Mouse (Mus musculus): ENCODE measurements at regions not wholly inside any gene's neighbourhood (a gene's known extent, or its start where the extent isn't known, plus 50 kb on each side); places are given as distances from the start of the nearest gene placed in this dataset.
A peak's percentile ranks its signal among the peaks of the same experiment; 100 is the strongest.

DNA sequence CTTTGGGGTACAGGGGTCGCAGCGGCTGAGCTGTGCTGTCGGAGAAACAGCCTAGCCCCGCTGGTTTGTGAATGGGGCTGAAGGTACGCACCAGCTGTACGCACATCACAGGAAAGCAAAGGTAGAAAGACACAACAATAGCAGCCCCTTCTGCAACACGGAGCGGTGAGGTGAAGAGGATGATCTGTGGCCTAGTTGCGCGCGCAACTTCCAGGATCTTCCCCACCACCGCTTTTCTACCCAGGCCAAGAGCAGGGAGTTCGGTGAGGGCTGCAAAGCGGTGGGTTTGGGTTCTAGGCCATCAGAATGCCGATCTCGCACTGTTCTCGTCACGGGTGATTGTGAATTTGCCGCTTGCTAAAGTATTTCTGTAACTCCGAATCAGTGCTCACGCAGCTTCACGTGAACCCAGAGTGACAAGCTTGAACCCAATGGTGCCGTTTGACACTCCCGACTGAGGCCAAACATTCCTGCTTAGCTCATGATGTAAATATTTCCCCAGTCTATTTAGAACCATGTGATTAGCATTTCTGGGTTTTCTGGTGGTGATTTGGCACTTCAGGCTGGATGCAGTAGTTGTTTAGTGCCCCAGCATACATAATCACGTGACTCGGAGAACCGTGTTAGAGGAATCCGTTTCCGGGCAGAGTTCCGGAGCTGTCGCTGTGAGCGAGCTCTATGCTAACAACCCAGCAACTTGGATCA lies 54.7 kb downstream of the Cryaa start:
- DNase-seq (ENCODE audit: low read depth, low spot score): peak; percentile 47

DNA sequence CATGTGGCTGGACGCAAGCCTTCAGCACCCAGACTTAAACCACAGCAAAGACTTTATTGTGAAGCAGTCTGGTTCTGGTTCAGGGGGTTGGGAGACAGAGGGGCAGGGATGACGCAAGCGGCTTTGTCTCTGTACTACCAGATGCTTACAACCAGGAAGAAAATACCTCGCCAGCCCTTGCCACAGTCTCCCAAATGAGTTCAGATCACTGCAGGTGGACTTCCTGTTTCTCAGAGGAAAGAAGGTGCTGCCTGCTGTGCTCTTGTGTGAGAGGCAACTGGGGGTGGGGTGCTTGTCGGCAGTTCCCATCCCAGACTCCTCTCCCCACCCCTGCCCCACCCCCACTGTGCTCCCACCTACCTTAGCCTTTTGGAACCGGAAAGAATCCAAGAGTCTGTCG lies 56.9 kb downstream of the Cryaa start:
- DNase-seq (ENCODE audit: low read depth, low spot score): peak; percentile 91

DNA sequence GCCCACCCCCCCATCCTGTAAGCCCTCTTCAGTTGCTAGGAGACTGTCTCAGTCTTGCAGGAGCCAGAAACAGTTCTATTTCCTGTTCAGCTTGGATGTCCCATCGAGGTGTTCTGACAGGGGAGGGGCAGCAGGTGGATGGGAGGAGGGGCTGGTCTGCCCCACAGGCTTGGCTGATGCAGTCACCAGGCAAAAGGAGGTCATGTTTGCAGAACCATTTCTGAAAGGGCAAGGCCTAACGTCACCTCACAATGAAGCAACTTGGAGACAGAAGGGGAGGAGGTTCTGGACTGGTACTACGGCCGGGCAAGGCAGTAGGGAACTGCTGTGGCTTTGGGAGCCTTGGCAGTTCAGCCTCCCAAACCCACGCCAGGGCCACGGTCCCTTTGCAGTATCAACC lies 59.1 kb downstream of the Cryaa start:
- no peak for DNase-seq (ENCODE audit: low read depth, low spot score)

DNA sequence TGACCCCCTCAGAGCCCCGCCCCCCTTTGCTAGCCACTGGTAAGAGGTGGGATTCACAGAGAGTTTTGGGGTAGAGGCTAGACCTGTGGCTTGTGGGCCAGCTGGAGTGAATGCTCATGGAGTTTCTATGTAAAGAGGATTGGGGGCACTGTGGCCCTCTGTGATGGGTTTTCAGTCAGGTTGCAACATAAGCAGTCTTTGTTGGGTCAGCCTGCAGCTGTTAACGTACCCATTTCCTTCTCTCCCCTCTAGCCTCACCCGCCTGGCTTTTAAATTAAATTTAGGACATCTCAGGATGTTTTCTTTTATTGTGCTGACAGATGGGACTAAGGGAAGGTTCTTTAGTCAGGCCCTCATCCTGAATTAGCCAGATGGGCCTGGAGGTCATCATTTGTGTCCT lies 60.6 kb downstream of the Cryaa start:
- no peak for DNase-seq (ENCODE audit: low read depth, low spot score)

DNA sequence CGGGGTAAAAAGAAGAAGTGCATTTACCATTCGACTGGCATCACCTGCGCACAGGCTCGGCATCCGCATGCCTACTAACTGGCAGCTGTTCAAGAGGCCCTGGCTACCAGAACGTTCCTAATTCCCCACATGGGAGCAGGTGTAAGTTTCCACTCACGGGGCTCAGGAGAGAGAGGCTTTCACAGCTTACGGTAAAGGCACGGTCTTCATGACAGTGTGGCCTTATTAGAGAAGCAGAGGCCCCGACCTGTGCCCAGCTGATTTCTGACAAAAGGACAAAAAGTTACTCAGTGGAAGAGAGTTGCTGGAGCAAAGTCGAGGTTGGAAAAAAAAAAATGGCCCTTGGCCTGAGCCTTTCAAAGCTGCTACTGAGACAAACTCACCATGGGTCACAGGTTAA lies 62.0 kb downstream of the Cryaa start:
- no peak for DNase-seq (ENCODE audit: low read depth, low spot score)

DNA sequence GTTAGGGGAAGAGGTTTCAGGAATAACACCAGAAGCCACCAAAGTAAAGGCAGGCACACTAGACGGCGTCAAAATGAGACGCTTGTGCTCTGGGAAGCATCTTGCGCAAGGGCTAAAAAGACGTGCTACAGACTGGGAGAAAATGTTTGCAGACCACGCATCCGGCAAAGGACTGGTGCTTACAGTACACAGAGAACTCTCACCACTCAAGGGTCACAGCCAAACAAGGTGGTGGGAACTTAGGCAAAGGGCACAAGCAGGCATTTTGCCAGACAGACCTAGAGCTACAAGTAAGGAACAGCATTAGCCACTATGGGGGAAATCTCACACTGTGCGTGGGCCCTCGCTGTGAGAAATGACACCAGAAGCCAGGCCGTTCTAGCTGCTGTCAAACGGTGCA lies 62.5 kb downstream of the Cryaa start:
- DNase-seq (ENCODE audit: low read depth, low spot score): no peak

DNA sequence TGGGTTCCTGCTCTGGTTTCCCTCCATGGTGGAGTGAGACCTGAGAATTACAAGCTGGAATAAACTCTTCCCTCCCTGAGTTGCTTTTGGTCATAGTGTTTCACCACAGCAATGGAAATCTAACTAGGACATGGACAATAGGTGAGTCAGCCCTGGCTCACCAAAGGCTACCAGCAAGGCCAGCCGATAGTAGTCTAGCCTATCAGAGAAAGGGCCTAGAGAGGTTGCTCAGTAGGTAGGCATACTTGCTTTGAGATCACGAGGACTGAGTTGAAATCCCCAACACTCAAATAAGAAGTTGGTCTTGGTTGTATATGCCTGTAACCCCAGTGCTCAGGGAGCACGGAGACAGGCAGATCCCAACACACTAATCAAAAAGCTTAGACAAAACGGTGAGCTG lies 66.0 kb downstream of the Cryaa start:
- DNase-seq (ENCODE audit: low read depth, low spot score): no peak

DNA sequence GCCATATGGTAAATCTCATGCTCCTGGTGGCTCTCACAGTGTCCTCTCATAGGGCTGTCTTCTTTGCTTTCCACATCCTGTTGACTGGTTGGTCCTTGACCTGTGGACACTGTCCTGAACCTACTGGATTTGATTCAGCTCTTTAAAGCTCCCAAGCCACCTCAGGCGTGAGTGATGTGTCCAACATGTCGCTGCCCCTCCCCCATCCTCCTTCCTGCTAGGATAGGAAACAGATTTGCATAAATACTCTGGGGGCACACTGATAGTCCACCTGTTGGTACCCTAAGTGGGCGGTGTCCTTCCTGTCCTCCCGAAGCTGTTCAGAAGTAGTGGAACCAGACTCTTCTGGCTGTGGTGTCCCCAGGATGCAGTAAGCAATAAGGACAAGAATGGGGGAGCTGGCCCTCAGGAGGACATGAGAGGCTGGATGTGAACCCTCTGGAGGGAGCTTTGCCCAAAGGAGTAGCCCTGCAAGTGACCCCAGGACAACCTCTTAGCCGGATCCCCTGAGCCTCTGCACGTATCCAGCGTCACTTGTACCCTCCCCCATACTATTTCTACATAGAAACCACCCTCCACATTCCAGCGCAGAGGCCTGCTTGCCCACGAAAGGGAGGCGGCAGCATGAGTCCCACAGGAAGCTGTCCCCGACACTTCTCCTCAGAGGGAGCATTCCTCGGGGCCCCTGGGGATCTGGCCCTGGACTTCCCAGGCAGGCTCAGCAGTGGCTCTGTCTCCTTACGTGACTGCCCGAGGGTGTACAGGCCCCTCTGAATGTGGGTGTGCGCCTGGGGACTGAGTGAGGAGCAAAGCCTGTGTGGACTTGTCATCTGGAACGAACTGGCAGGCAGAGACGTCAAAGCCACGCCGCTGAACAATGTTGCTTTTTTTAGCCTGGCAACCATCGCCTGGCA lies 68.8 kb downstream of the Cryaa start:
- no peak for DNase-seq (ENCODE audit: low read depth, low spot score)

DNA sequence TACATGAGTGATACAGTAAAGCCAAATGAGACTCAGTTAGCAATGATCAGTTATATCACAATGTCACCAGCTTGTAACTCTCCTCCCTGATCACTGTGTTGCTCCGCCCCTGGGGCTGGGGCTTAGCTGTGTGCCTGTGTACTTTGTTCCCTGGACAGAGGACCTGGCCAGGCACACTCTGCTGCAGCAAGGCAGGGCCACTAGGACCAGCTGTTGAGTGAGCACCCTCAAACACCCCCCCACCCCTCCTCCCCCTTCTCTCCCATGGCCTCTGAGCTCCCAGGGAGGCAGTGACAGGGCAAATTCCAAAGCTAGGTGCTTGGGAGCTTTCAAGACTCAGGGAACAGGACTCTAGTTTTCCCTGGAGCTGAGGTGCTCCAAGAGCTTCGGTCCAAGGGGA lies 70.0 kb downstream of the Cryaa start:
- DNase-seq (ENCODE audit: low read depth, low spot score): no peak

DNA sequence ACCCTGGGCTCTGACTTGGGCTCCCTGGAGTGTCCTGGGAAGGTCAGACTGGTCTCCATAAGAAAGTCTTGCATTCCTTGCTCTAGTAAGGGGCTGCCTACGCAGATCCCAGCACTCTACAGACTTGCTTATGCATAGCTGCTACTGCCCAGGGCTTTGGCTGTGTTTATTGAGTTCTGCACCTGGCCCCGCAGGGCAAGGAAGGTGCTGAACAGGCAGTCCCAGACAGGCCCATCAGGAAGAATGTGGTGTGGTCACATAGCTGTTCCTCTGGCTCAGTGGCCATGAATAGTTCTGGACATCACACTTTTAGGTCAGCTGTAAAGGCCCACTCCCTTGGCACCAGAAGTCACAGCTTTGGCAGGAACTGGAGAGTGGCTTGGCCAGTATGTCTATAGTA lies 70.6 kb downstream of the Cryaa start:
- no peak for DNase-seq (ENCODE audit: low read depth, low spot score)

DNA sequence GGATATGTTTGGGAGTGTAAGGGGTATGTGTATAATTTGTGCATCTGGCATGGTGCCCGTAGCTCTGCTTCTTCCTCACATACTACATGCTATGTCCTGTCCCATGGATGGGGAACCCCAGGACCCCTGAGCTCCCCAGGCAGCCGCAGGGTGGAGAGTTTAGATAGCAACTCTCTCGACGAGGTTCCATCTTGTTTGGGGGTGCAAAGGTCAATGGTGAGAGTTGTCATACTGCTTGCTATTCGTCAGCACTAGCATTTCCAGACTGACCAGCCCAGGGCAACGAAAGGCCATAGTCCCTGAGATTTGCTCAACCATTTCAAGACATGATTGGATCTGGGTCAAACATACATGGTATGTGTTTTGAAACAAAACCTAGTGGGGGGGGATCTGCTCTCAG lies 71.4 kb downstream of the Cryaa start:
- no peak for DNase-seq (ENCODE audit: low read depth, low spot score)

DNA sequence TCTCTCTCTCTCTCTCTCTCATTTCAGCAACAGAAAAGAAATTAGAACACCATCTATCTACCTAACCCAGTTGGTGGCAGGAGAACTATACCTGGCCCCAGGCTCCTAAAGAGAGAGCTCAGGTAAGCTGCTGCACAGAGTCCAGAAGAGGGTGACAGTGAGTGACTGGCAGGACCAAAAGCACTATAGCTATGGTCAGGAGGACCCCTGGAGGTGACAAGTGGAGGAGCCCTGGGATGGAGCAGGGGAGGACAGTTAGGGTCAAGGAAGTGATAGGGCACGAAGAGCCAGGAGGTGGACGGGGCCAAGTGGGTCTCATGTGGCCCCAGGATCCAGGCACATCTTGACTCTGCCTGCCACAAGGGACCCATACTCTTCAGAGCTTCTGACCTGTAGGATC lies 73.7 kb downstream of the Cryaa start:
- DNase-seq (ENCODE audit: low read depth, low spot score): peak; percentile 68

DNA sequence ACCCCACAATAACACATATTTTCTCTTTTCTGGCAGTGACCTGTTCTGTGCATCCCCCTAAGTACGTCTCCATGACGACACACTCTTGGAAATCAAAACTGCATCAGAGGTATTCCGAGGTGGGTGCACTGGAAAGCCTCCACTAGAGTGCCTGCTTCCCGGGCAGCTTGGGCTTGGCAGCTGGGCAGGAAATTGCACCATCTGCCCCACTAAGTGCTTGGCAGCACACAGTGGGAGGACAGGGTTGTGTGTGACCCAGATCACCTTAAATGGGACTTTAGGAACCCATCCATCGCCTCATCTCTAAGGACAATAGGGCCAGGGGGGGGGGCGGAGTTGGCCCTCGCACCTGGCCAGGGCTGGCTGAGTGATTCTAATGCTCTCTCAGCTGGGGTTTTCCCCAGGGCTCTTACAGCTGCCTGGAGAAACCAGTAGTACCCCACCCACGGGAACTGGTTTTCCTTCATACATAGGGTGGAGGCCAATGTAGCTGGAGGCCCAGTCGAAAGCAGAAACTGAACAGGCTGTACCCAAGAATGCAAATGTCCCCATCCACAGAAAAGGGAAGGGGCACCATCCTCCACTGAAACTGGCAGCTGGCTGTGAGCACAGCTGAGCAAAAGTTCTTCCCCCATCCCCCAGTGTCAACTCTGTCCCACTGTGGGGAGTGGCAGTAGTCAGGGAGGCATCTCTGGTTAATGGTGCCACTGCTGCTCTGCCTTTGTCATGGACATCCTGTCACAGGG lies 75.7 kb downstream of the Cryaa start:
- no peak for DNase-seq (ENCODE audit: low read depth, low spot score)

DNA sequence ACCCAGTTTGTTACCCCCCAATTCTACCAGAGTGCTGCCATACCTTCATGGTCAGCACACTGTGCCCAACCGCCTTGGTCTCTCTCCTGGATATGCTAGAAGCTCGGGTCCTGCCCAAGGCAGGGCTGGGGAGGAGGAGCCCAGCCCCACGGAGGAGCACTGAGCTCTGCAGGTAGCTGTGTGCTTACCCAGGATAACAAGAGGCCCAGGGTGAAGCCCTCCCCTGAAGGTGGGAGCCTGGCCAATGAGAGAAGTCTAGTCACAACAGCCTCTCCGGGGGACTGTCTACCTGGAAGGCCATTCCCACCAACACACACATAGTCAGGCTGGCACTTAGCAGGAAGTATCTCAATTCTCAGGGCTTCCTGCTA lies 76.2 kb downstream of the Cryaa start:
- DNase-seq (ENCODE audit: low read depth, low spot score): no peak

DNA sequence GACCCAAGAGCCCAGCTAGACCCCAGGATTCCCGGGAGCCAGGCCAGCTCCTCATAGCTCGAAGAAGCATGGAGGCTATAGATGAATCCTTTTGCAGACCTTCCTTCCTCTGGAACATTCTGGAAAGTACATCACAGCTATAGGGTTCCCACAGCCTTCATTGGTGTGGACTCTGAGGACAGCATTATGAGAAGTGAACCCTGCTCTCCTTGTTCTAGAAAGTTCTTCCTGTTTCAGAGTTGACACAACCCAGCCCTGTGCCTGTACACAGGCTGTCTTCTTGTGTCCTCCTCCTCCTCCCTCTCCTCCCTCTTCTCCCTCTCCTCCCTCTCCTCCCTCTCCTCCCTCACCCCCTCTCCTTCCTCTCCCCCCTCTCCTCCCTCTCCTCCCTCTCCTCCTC lies 82.9 kb downstream of the Cryaa start:
- DNase-seq (ENCODE audit: low read depth, low spot score): no peak

DNA sequence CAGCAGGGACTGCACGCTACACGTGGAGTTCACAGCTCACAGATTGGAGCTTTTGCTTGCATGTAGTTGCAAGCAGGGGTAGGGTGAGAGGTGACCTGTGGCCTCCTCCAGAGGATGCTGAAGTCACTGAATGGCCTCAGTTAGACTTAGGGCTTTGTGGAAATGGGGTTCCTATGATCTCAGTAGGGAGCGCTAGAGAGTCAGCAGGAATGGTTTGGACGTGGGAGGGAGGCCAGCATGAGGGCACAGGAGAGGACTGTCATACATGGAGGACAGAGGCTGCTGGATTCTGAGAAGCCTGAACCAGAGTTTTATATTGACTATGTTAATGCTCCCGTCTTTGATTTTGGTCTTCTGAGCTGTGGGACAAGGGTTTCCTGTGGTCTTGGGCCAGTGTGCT lies 85.5 kb downstream of the Cryaa start:
- DNase-seq (ENCODE audit: low read depth, low spot score): no peak

DNA sequence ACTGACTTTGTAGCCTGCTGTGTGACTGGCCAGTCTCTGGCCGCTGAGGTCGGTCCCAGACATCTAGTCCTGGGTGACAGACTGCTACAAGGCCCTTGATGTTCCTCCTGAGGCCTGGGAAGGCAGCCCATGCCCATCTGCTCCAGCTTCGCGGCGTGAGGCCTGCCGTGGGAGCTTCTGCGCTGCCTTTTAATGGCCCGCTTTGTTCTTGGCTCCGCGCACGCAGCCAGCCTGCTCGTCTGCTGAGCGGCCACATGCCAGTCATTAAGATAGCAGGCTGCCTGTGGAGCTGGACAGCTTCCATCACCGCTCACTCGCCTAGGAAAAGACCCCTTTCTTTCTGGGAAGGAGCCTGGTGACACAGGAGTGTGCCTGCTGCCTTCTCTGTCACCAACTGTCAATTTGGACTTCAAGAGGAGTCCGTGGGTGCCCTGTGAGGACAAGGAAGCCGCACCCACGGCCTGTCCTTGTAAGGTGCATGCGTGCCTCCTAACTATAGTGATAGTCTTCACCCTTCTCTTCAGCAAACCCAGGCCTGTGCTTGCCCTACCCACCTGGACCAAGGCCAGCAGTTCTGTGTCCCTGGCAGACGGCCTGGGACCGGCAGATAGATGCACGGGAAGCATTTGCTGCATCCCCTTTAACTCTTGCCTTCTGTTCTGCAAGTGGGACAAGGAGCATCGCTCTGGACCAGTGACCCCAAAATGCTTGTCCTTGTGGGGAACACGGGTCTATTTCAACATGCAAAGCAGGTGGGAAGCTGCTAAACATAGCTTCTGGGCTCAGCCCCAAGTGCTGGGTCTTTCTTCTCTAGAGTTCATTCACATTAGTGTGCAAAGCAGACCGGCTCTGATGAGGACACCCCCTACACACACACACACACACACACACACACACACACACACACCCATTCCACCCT lies 88.6 kb downstream of the Sik1 start:
- no peak for DNase-seq (ENCODE audit: low read depth, low spot score)

DNA sequence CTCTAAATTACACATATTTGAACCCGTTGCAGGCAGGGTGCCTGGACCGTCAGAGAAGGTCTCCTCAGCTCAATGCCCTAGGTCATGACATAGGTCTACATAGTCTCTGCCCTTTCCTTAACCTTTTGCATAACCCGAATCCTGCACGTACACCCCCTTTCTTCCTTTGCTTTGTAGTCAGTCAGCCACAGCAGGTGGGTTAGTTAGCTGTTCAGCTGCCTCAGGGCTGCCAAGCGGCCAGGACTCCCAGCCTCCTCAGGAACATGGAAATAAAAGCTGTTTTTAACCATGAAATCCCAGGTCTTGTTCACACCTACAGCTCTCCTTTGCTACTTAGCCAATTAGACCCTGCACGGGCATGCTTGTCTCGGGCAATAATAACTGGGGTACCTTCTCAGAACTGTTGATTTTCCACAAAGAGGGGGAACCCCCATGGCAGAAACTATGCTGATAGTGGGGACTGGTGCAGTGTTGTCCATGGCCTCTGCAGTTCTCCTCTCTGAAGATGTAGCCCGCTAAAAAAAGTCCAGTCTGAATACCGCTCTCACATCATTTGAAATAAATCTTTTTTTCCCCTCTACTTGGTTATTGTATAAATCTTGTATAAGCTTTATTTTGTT lies 83.3 kb downstream of the Sik1 start:
- no peak for DNase-seq (ENCODE audit: low read depth, low spot score)

DNA sequence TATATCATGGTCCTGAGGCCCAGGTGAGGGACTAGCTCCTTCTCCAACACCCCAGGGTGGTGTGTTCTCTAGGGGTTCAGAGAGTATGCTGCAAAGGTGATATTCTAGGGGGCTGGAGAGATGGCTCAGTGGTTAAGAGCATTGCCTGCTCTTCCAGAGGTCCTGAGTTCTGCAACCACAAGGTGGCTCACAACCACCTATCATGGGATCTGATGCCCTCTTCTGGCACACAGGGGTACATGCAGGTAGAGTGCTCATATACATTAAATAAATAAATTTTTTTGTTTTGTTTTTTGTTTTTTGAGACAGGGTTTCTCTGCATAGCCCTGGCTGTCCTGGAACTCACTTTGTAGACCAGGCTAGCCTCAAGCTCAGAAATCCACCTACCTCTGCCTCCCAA lies 81.7 kb downstream of the Sik1 start:
- DNase-seq (ENCODE audit: low read depth, low spot score): peak; percentile 64

DNA sequence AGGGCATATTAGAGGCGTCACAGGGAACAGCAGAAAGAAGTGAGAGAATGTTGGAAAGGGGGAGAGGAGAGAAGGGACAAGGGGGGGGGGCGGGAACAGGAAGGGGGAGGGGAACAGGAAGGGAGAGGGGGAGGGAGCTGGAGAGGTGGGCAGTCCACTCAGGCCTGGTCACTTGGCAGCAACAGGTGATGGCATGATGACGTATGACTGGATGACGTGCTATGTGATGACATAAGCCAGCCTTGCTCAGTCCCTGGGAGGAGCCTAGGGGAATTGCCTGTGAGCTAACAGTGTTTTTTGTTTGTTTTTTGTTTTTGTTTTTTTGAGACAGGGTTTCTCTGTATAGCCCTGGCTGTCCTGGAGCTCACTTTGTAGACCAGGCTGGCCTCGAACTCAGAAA lies 80.6 kb downstream of the Sik1 start:
- no peak for DNase-seq (ENCODE audit: low read depth, low spot score)

DNA sequence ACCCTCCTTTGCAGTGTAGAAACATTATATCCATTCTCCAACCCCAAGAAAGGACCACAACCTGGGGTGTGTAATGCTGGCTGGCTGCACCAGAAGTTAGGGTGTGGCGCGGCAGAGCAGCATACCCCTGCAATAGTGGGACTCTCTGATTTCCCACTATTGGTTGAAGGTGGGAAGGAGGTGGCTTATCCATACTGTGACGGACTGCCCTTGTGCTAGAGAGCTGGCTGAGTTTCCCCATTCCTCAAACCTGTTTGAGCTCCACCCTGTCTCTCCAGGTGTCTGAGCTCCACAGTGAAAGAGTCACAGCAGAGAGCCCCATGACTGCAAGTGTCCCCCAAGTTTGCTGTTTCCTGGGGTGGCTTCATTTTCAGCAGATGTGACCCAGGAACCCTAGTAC lies 79.6 kb downstream of the Sik1 start:
- DNase-seq (ENCODE audit: low read depth, low spot score): peak; percentile 27

Data from ES-CJ7 (cell line).